Mouse (Mus musculus): ENCODE data around the gene Dpp10. TPM values are rescaled to one million over a fixed set of nuclear protein-coding genes. Genes with fewer than 3 reads are reported as not detected.

Dpp10 gene
- total RNA-seq, 4 experiments from 2014 or later = 41.9 to 52.9 (median 47.4) TPM

- no peak for DNase-seq (ENCODE audit: low spot score in 2 of 2)
These were observed 121.5 kb downstream of the Dpp10 start for GRCm38 (mm10) chr1:123923907-123924306.

- DNase-seq (ENCODE audit: low spot score in 2 of 2) = no peak
These were observed 125.8 kb downstream of the Dpp10 start for GRCm38 (mm10) chr1:123919606-123920005.

GRCm38 (mm10) chr1:123902628-123903027, 142.7 kb downstream of the Dpp10 start:
- DNase-seq (ENCODE audit: low spot score in 2 of 2) = peak; percentile 73 to 75

GRCm38 (mm10) chr1:123901218-123901617, 144.1 kb downstream of the Dpp10 start:
- DNase-seq (ENCODE audit: low spot score in 2 of 2) = peak; percentile 18 to 27

GRCm38 (mm10) chr1:123887243-123887642, 158.1 kb downstream of the Dpp10 start:
- DNase-seq (ENCODE audit: low spot score in 2 of 2) = no peak

- no peak for DNase-seq (ENCODE audit: low spot score in 2 of 2)
These were observed 198.5 kb downstream of the Dpp10 start for GRCm38 (mm10) chr1:123846881-123847280.

- no peak for DNase-seq (ENCODE audit: low spot score in 2 of 2)
These were observed 244.2 kb downstream of the Dpp10 start for GRCm38 (mm10) chr1:123801206-123801605.

GRCm38 (mm10) chr1:123765511-123765910, 279.8 kb downstream of the Dpp10 start:
- no peak for DNase-seq (ENCODE audit: low spot score in 2 of 2)

- DNase-seq (ENCODE audit: low spot score in 2 of 2) = no peak
These were observed 283.1 kb downstream of the Dpp10 start for GRCm38 (mm10) chr1:123762272-123762671.

GRCm38 (mm10) chr1:123756055-123756454, 289.3 kb downstream of the Dpp10 start:
- DNase-seq (ENCODE audit: low spot score in 2 of 2) = no peak

- DNase-seq (ENCODE audit: low spot score in 2 of 2) = no peak
These were observed 338.1 kb downstream of the Dpp10 start for GRCm38 (mm10) chr1:123707292-123707691.

- DNase-seq (ENCODE audit: low spot score in 2 of 2) = no peak
These were observed 386.9 kb downstream of the Dpp10 start for GRCm38 (mm10) chr1:123658409-123658808.

GRCm38 (mm10) chr1:123656607-123657006, 388.8 kb downstream of the Dpp10 start:
- DNase-seq (ENCODE audit: low spot score in 2 of 2) = no peak

GRCm38 (mm10) chr1:123637897-123638296, 407.5 kb downstream of the Dpp10 start:
- no peak for DNase-seq (ENCODE audit: low spot score in 2 of 2)

- DNase-seq (ENCODE audit: low spot score in 2 of 2) = no peak
These were observed 417.1 kb downstream of the Dpp10 start for GRCm38 (mm10) chr1:123628268-123628667.

GRCm38 (mm10) chr1:123584857-123585256, 460.5 kb downstream of the Dpp10 start:
- no peak for DNase-seq (ENCODE audit: low spot score in 2 of 2)

GRCm38 (mm10) chr1:123580112-123580511, 465.2 kb downstream of the Dpp10 start:
- no peak for DNase-seq (ENCODE audit: low spot score in 2 of 2)

- DNase-seq (ENCODE audit: low spot score in 2 of 2) = no peak
These were observed 471.6 kb downstream of the Dpp10 start for GRCm38 (mm10) chr1:123573713-123574112.

GRCm38 (mm10) chr1:123542496-123542895, 502.9 kb downstream of the Dpp10 start:
- no peak for DNase-seq (ENCODE audit: low spot score in 2 of 2)

- DNase-seq (ENCODE audit: low spot score in 2 of 2) = no peak
These were observed 577.6 kb downstream of the Dpp10 start for GRCm38 (mm10) chr1:123467729-123468128.

- DNase-seq (ENCODE audit: low spot score in 2 of 2) = no peak
These were observed 631.2 kb downstream of the Dpp10 start for GRCm38 (mm10) chr1:123414163-123414562.

- DNase-seq (ENCODE audit: low spot score in 2 of 2) = no peak
These were observed 694.1 kb downstream of the Dpp10 start for GRCm38 (mm10) chr1:123351300-123351699.

- no peak for DNase-seq (ENCODE audit: low spot score in 2 of 2)
These were observed 707.5 kb downstream of the Dpp10 start for GRCm38 (mm10) chr1:123337877-123338276.

GRCm38 (mm10) chr1:123316886-123317285, 728.5 kb downstream of the Dpp10 start:
- no peak for DNase-seq (ENCODE audit: low spot score in 2 of 2)

All from layer of hippocampus, adult 8-10 months (tissue).